Mouse (Mus musculus): ENCODE data around the gene Ublcp1. TPM values are rescaled to one million over a fixed set of nuclear protein-coding genes. Genes with fewer than 3 reads are reported as not detected.

The Ublcp1 gene
- 50.5 and 74.7 TPM in 2 replicates for polyA plus RNA-seq (2012; rRNA removed)

DNA sequence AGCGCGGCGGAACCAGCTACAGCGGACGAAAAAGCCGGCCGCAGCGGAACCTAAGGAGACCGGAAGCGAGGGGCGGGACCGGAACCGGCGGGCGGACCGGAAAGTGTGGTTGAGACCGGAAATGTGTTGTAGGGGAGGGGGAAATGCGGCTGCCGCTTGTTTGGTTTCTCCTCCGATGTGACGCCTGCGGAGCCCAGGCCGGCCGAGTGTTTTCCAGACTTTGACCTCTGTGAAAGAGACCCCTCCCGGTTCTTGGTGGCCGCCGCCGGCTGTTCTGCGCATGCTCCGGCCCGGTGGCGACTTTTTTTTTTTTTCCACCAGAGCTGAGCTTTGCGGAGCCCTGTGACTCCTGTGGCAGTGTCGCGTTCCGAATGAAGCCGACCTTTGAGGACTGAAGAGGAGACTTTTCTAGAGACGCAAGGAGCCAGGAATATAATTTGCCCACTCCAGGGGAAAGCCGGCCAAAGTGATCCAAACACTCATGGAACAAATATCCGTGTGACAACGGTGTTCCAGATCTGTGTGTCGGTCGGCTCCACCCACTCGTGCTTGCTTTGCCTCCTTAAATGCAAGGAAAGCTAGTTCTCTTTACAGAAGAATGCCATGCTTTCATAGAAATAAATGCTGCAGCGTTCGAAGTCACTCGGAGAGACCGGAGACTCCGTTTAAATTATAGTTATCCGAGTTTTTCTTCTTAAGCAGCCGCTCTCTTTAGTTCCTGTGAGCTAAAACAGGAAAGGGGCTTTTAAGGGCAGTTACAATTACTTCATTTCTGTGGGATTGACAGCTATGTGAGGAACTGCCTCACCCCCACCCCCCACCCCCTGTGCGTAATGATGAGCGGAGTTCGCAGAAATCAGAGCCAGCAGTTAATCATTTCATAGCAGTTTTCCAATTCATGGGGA is at the start of gene Ublcp1:
Ublcp1 (minus strand) TSS at position 67 of the 905 bp plus-strand sequence.

DNA sequence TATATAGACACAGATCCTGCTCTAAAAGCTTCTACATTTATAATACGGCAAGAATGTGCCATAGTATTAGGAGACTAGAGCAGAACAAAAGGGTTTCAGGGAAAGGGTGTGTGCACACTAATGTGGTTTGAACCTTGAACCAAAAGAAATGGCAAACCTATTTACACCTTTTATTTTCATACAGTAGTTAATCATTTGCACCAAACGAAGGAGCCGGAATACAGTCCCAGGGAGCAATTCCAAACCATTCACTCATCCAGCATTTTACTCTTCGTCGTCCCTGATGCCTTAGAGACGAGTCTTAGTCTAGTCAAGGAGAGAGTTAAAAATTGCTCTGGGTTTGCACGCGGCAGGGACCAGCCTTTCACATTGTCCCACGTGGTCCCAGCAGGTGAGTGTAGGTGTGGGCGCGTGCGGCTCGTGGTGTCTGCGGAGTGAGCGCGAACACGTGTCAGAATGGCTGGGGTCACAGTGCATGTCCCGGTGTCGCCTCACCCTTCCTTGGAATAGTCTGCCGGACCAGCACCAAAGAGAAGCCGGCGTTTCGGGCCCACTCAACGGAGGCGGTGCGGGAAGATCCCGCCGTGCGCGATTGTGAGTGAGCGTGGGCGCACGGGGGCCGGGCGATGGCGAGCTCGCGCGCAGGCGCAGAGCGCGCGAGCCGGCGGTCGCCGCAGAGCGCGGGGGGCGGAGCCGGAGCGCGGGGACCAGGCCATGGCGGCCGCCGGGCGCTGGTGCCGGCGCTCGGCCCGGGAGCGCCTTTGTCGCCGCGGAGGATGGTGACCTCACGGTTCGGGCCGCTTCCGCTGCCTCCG is 48.2 kb upstream of the Ublcp1 start, which contains the start of gene Rnf145:
Rnf145 (plus strand) TSS at position 684 of the 815 bp plus-strand sequence.

Other genes with a start within 250 kb of the Ublcp1 start
- not detected in 2 replicates for gene Il12b, start 70.4 kb downstream of the Ublcp1 start, polyA plus RNA-seq (2012; rRNA removed)
- gene Rnf145, start 48.5 kb upstream of the Ublcp1 start, polyA plus RNA-seq (2012; rRNA removed), result 113 and 154 TPM in 2 replicates
- gene Ebf1, start 146.8 kb upstream of the Ublcp1 start, polyA plus RNA-seq (2012; rRNA removed), result 29.8 and 33.3 TPM in 2 replicates